Mouse (Mus musculus) left cerebral cortex, adult 9 months (tissue): ENCODE measurements around the gene Mia2.

Experiments used
- DNase-seq, 2 experiments: peaks; one replicate each; pipeline ENCODE4 v3.0.0; 2022; ENCODE audit warnings: low spot score in 2 of 2

Mia2 gene

GRCm38 (mm10) chr12:59162797-59163196 is 67.2 kb downstream of the Mia2 start:
- no peak for DNase-seq

GRCm38 (mm10) chr12:59164522-59164921 is 68.9 kb downstream of the Mia2 start:
- no peak for DNase-seq

- no peak for DNase-seq
Observed at GRCm38 (mm10) chr12:59166557-59166956, 71.0 kb downstream of the Mia2 start.

- no peak for DNase-seq
Observed at GRCm38 (mm10) chr12:59169935-59170334, 74.3 kb downstream of the Mia2 start.

- DNase-seq = peak in 1 of 2 experiments; percentile 29
Observed at GRCm38 (mm10) chr12:59177814-59178213, 82.2 kb downstream of the Mia2 start.

- DNase-seq = peak in 1 of 2 experiments; percentile 20
Observed at GRCm38 (mm10) chr12:59188086-59188682, 92.6 kb downstream of the Mia2 start.

GRCm38 (mm10) chr12:59193637-59194036 is 98.0 kb downstream of the Mia2 start:
- no peak for DNase-seq

- no peak for DNase-seq
Observed at GRCm38 (mm10) chr12:59194341-59195003, 98.9 kb downstream of the Mia2 start.

- no peak for DNase-seq
Observed at GRCm38 (mm10) chr12:59195065-59195464, 99.5 kb downstream of the Mia2 start.

GRCm38 (mm10) chr12:59195941-59196340 is 100.3 kb downstream of the Mia2 start:
- DNase-seq = no peak

- no peak for DNase-seq
Observed at GRCm38 (mm10) chr12:59198750-59199149, 103.2 kb downstream of the Mia2 start.

GRCm38 (mm10) chr12:59199361-59199760 is 103.8 kb downstream of the Mia2 start:
- no peak for DNase-seq

- no peak for DNase-seq
Observed at GRCm38 (mm10) chr12:59205571-59205970, 110.0 kb downstream of the Mia2 start.

- DNase-seq = no peak
Observed at GRCm38 (mm10) chr12:59206208-59206999, 110.8 kb downstream of the Mia2 start.

- no peak for DNase-seq
Observed at GRCm38 (mm10) chr12:59207000-59207390, 111.4 kb downstream of the Mia2 start.

- DNase-seq = no peak
Observed at GRCm38 (mm10) chr12:59207814-59208213, 112.2 kb downstream of the Mia2 start.

- DNase-seq = no peak
Observed at GRCm38 (mm10) chr12:59216176-59216575, 120.6 kb downstream of the Mia2 start.

- no peak for DNase-seq
Observed at GRCm38 (mm10) chr12:59216676-59217266, 121.2 kb downstream of the Mia2 start.

- DNase-seq = no peak
Observed at GRCm38 (mm10) chr12:59217331-59217730, 121.7 kb downstream of the Mia2 start.

- peak; percentile 25 to 44 for DNase-seq
Observed at GRCm38 (mm10) chr12:59218640-59219321, 123.2 kb downstream of the Mia2 start.

- DNase-seq = peak; percentile 90 to 96
Observed at GRCm38 (mm10) chr12:59219325-59220225, 124.0 kb downstream of the Mia2 start, which contains the start of gene Fbxo33. Gene Fbxo33 (minus strand): TSS chr12:59219725.
